ENCODE assay signal across 9 mouse cellular contexts in genomic region chr11:98797909-98798308, GRCm38 (mm10). TPM values are rescaled to one million over a fixed set of nuclear protein-coding genes. Genes with fewer than 3 reads are reported as not detected.
DNase-seq lines count a peak whose midpoint lies in the region; ATAC-seq and TF ChIP-seq lines count a peak whose summit lies in the region.
"Had no signal": no experiment of that assay in that cellular context is flagged by ENCODE, and none has a peak within 500 bp of the region (broad histone marks: within the 10 kb centered on the region; RNA-seq: fewer than 3 reads in every experiment).

No protein-coding gene starts in this region.

- no peak for DNase-seq in lung, postnatal 36 days
- no peak for DNase-seq in forebrain, embryonic 10.5 days (ENCODE audit: extremely low spot score, low spot score)
- no peak for DNase-seq in limb, embryonic 10.5 days (ENCODE audit: low spot score)
- DNase-seq in embryo, embryonic 10.5 days (ENCODE audit: low spot score), result no peak
- no peak for DNase-seq in gastrocnemius, postnatal 25 days
- DNase-seq: layer of hippocampus, adult 9-11 months had no signal

- H3K36me3 ChIP-seq in lung, embryonic 15.5 days, result peaks cover 43% of the 10 kb centered on the region
- H3K36me3 ChIP-seq in forebrain, embryonic 10.5 days (replicated peaks), result peaks cover 58% of the 10 kb centered on the region
- H3K36me3 ChIP-seq in limb, embryonic 10.5 days, result peaks cover 56% of the 10 kb centered on the region

- no peaks in the 10 kb centered on the region for H3K27me3 ChIP-seq in lung, embryonic 15.5 days
- no peaks in the 10 kb centered on the region for H3K27me3 ChIP-seq in forebrain, embryonic 10.5 days (ENCODE audit: poor library complexity, severe bottlenecking)
- H3K27me3 ChIP-seq in limb, embryonic 10.5 days (ENCODE audit: low read depth, poor library complexity, severe bottlenecking), result no peaks in the 10 kb centered on the region

- peak overlapping the region; percentile 84 for H3K4me2 ChIP-seq in lung, embryonic 15.5 days

- peak overlapping the region; percentile 100 for H3K27ac ChIP-seq in lung, embryonic 15.5 days
- H3K27ac ChIP-seq in forebrain, embryonic 10.5 days, result no peak overlapping the region
- H3K27ac ChIP-seq in limb, embryonic 10.5 days, result no peak overlapping the region
- H3K27ac ChIP-seq in olfactory bulb, adult 2 months (ENCODE audit: insufficient read depth, low read depth, low read length), result peak overlapping the region; percentile 32; the same call in 1 of the 2 replicates

- 40% methylated on average over 4 of the region's 4 CpGs for WGBS in lung, embryonic 15.5 days
- WGBS in forebrain, embryonic 10.5 days, result 71% methylated on average over 4 of the region's 4 CpGs
- WGBS in limb, embryonic 10.5 days, result 75% methylated on average over 4 of the region's 4 CpGs
- 14% methylated on average over 4 of the region's 4 CpGs for WGBS in olfactory bulb, adult 2 months

- H3K9ac ChIP-seq in lung, embryonic 15.5 days, result peak overlapping the region; percentile 97

- no peak for ATAC-seq in lung, embryonic 15.5 days (ENCODE audit: borderline replicate concordance, extremely low read depth, low FRiP score, low TSS enrichment)
- no peak for ATAC-seq in erythroid progenitor cell, adult 5-6 weeks (replicated peaks; ENCODE audit: low FRiP score, poor library complexity, severe bottlenecking)

- H3K4me1 ChIP-seq in lung, embryonic 15.5 days, result peaks cover 30% of the 10 kb centered on the region
- H3K4me1 ChIP-seq in forebrain, embryonic 10.5 days, result peaks cover 44% of the 10 kb centered on the region
- H3K4me1 ChIP-seq in limb, embryonic 10.5 days, result peaks cover 47% of the 10 kb centered on the region
- H3K4me1 ChIP-seq in olfactory bulb, adult 2 months (ENCODE audit: control insufficient read depth, insufficient read depth, low read length), result peaks cover 8% of the 10 kb centered on the region

- no peak for TF ChIP-seq POLR2A in olfactory bulb, adult 2 months (IDR thresholded peaks at IDR 0.05; ENCODE audit: insufficient read depth, low read depth, low read length)

- no peak for TF ChIP-seq CTCF in olfactory bulb, adult 2 months (IDR thresholded peaks at IDR 0.05; ENCODE audit: insufficient read depth, low read depth, low read length)

- H3K4me3 ChIP-seq in lung, embryonic 15.5 days, result peak overlapping the region; percentile 81
- H3K4me3 ChIP-seq in forebrain, embryonic 10.5 days, result peak overlapping the region; percentile 100
- H3K4me3 ChIP-seq in limb, embryonic 10.5 days, result peak overlapping the region; percentile 97
- H3K4me3 ChIP-seq in olfactory bulb, adult 2 months (ENCODE audit: insufficient read depth, low read depth, low read length), result peak overlapping the region; percentile 58

- H3K9me3 ChIP-seq in lung, embryonic 15.5 days, result no peaks in the 10 kb centered on the region
- H3K9me3 ChIP-seq in forebrain, embryonic 10.5 days, result no peaks in the 10 kb centered on the region
- H3K9me3 ChIP-seq in limb, embryonic 10.5 days (replicated peaks), result no peaks in the 10 kb centered on the region

RNA-seq across cellular contexts. Expression of gene Msl1, which starts 2.6 kb away (rescaled TPM):
- 21.1 and 21.2 TPM in 2 replicates for polyA plus RNA-seq in lung, embryonic 15.5 days (2015; fragmentation: Nextera tagmentation; extraction: Ambion mirVana)
- 22.9 and 24.1 TPM in 2 replicates for polyA plus RNA-seq in forebrain, embryonic 10.5 days (2016; fragmentation: Nextera tagmentation; extraction: Ambion mirVana)
- 22.8 and 25.0 TPM in 2 replicates for polyA plus RNA-seq in limb, embryonic 10.5 days (2016; fragmentation: Nextera tagmentation; extraction: Ambion mirVana)
- 206 and 252 TPM in 2 replicates for polyA plus RNA-seq in olfactory bulb, adult 2 months (2012; ENCODE audit: insufficient read depth, insufficient read length, low replicate concordance, missing spikeins)
- 43.6 and 44.7 TPM in 2 replicates for total RNA-seq in erythroid progenitor cell, adult 5-6 weeks (2015; ENCODE audit: low replicate concordance)
- 29.5 and 35.5 TPM in 2 replicates for total RNA-seq in erythroid progenitor cell, adult 5-6 weeks (2017; ENCODE audit: low replicate concordance)
- 10 to 100 TPM; 51.3 to 63.6 TPM for total RNA-seq in gastrocnemius, postnatal 25 days (2021)

RNA-seq across cellular contexts. Expression of gene Casc3, which starts 6.8 kb away (rescaled TPM):
- 35.7 and 37.9 TPM in 2 replicates for polyA plus RNA-seq in lung, embryonic 15.5 days (2015; fragmentation: Nextera tagmentation; extraction: Ambion mirVana)
- 45.7 and 49.7 TPM in 2 replicates for polyA plus RNA-seq in forebrain, embryonic 10.5 days (2016; fragmentation: Nextera tagmentation; extraction: Ambion mirVana)
- polyA plus RNA-seq in limb, embryonic 10.5 days (2016; fragmentation: Nextera tagmentation; extraction: Ambion mirVana), result 46.7 and 51.9 TPM in 2 replicates
- polyA plus RNA-seq in olfactory bulb, adult 2 months (2012; ENCODE audit: insufficient read depth, insufficient read length, low replicate concordance, missing spikeins), result not detected in 2 replicates
- total RNA-seq in erythroid progenitor cell, adult 5-6 weeks (2015; ENCODE audit: low replicate concordance), result 41.8 and 60.4 TPM in 2 replicates
- total RNA-seq in erythroid progenitor cell, adult 5-6 weeks (2017; ENCODE audit: low replicate concordance), result 59.2 and 92.7 TPM in 2 replicates
- 10 to 100 TPM; 13.9 to 15.0 TPM for total RNA-seq in gastrocnemius, postnatal 25 days (2021)

RNA-seq across cellular contexts. Expression of gene Nr1d1, which starts 22.8 kb away (rescaled TPM):
- polyA plus RNA-seq in lung, embryonic 15.5 days (2015; fragmentation: Nextera tagmentation; extraction: Ambion mirVana), result 1.0 and 1.5 TPM in 2 replicates
- 1.5 TPM in 2 replicates for polyA plus RNA-seq in forebrain, embryonic 10.5 days (2016; fragmentation: Nextera tagmentation; extraction: Ambion mirVana)
- 1.2 and 1.5 TPM in 2 replicates for polyA plus RNA-seq in limb, embryonic 10.5 days (2016; fragmentation: Nextera tagmentation; extraction: Ambion mirVana)
- polyA plus RNA-seq in olfactory bulb, adult 2 months (2012; ENCODE audit: insufficient read depth, insufficient read length, low replicate concordance, missing spikeins), result not detected in 2 replicates
- total RNA-seq in erythroid progenitor cell, adult 5-6 weeks (2015; ENCODE audit: low replicate concordance), result not detected in 2 replicates
- total RNA-seq in erythroid progenitor cell, adult 5-6 weeks (2017; ENCODE audit: low replicate concordance), result not detected in 2 replicates
- 100 to 1,000 TPM in 1 of 2 experiments, 10 to 100 TPM in 1; 98.0 to 119 TPM for total RNA-seq in gastrocnemius, postnatal 25 days (2021)

RNA-seq across cellular contexts. Expression of gene Rapgefl1, which starts 38.7 kb away (rescaled TPM):
- polyA plus RNA-seq in lung, embryonic 15.5 days (2015; fragmentation: Nextera tagmentation; extraction: Ambion mirVana), result 0.86 and 1.4 TPM in 2 replicates
- polyA plus RNA-seq in forebrain, embryonic 10.5 days (2016; fragmentation: Nextera tagmentation; extraction: Ambion mirVana), result 1.00 and 1.2 TPM in 2 replicates
- polyA plus RNA-seq in limb, embryonic 10.5 days (2016; fragmentation: Nextera tagmentation; extraction: Ambion mirVana), result 1.4 and 1.9 TPM in 2 replicates
- 182 TPM in 1 of 2 replicates, not detected in the other for polyA plus RNA-seq in olfactory bulb, adult 2 months (2012; ENCODE audit: insufficient read depth, insufficient read length, low replicate concordance, missing spikeins)
- total RNA-seq in erythroid progenitor cell, adult 5-6 weeks (2015; ENCODE audit: low replicate concordance), result 6.7 TPM in 1 of 2 replicates, not detected in the other
- 1.5 TPM in 1 of 2 replicates, not detected in the other for total RNA-seq in erythroid progenitor cell, adult 5-6 weeks (2017; ENCODE audit: low replicate concordance)
- under 1 TPM; 0.23 to 0.40 TPM for total RNA-seq in gastrocnemius, postnatal 25 days (2021)

RNA-seq across cellular contexts. Expression of gene Thra, which starts 57.5 kb away (rescaled TPM):
- polyA plus RNA-seq in lung, embryonic 15.5 days (2015; fragmentation: Nextera tagmentation; extraction: Ambion mirVana), result 35.6 and 35.8 TPM in 2 replicates
- polyA plus RNA-seq in forebrain, embryonic 10.5 days (2016; fragmentation: Nextera tagmentation; extraction: Ambion mirVana), result 9.5 and 10.9 TPM in 2 replicates
- 6.3 and 11.6 TPM in 2 replicates for polyA plus RNA-seq in limb, embryonic 10.5 days (2016; fragmentation: Nextera tagmentation; extraction: Ambion mirVana)
- polyA plus RNA-seq in olfactory bulb, adult 2 months (2012; ENCODE audit: insufficient read depth, insufficient read length, low replicate concordance, missing spikeins), result 251 and 495 TPM in 2 replicates
- 8.6 and 13.8 TPM in 2 replicates for total RNA-seq in erythroid progenitor cell, adult 5-6 weeks (2015; ENCODE audit: low replicate concordance)
- 3.3 and 8.0 TPM in 2 replicates for total RNA-seq in erythroid progenitor cell, adult 5-6 weeks (2017; ENCODE audit: low replicate concordance)
- 10 to 100 TPM; 75.4 to 89.1 TPM for total RNA-seq in gastrocnemius, postnatal 25 days (2021)

Comparison
In these comparisons a context has a peak if more than half of its experiments do, and no peak if none do; other contexts are left out.
1. H3K27ac ChIP-seq: peak in lung, embryonic 15.5 days (single experiment) and olfactory bulb, adult 2 months (single experiment); none in forebrain, embryonic 10.5 days (single experiment) and limb, embryonic 10.5 days (single experiment).
2. Peak in every context shown above with its lines, with median percentiles within 50 percentile points of each other: H3K4me3 ChIP-seq.